Mouse (Mus musculus) limb, embryonic 12.5 days (tissue): ENCODE results near the gene Maml1. TPM values are rescaled to one million over a fixed set of nuclear protein-coding genes. Genes with fewer than 3 reads are reported as not detected.

Experiments used
- ATAC-seq: fragments of 200-750 bp; cut with Nextera tagmentation; 2 replicates; pipeline ENCODE4 v1.8.0; 2017; ENCODE audit warnings: low read depth, moderate TSS enrichment; ENCODE audit not compliant: insufficient number of reproducible peaks, insufficient read depth, low FRiP score, low TSS enrichment
- H3K27ac ChIP-seq: fragments of 300-500 bp; sonication (generic); 2 replicates; pipeline ENCODE4 v1.5.1; 2016; ENCODE audit warnings: mild to moderate bottlenecking, moderate library complexity
- H3K27me3 ChIP-seq: fragments of 300-500 bp; sonication (generic); 2 replicates; pipeline ENCODE4 v1.6.1; 2016; ENCODE audit warnings: mild to moderate bottlenecking, moderate library complexity
- H3K36me3 ChIP-seq: fragments of 300-500 bp; sonication (generic); 2 replicates; pipeline ENCODE4 v1.6.1; 2016; ENCODE audit warnings: mild to moderate bottlenecking, moderate library complexity
- H3K4me1 ChIP-seq: fragments of 300-500 bp; sonication (generic); replicated peaks from 2 replicates; pipeline ENCODE4 v1.6.1; 2016
- H3K4me2 ChIP-seq: fragments of 300-500 bp; sonication (generic); 2 replicates; pipeline ENCODE4 v1.6.1; 2016; ENCODE audit warnings: mild to moderate bottlenecking, moderate library complexity
- H3K4me3 ChIP-seq: fragments of 300-500 bp; sonication (generic); replicated peaks from 2 replicates; pipeline ENCODE4 v1.5.1; 2016; ENCODE audit warnings: mild to moderate bottlenecking
- H3K9ac ChIP-seq: fragments of 300-500 bp; sonication (generic); replicated peaks from 2 replicates; pipeline ENCODE4 v1.6.1; 2016; ENCODE audit warnings: mild to moderate bottlenecking, moderate library complexity
- H3K9me3 ChIP-seq: fragments of 300-500 bp; sonication (generic); 2 replicates; pipeline ENCODE4 v1.6.1; 2016; ENCODE audit warnings: mild to moderate bottlenecking, moderate library complexity
- WGBS: fragments of 180-500 bp; shearing (Covaris S2); methylation state at CpG from one replicate; pipeline ENCODE4 v1.1.7; 2016; 5-methylcytosine and 5-hydroxymethylcytosine counted together
- microRNA-seq: library from miRNA; unstranded; fragments of <30 nt; microRNA quantifications from one replicate; pipeline ENCODE4, GENCODE M21; 2017
- polyA plus RNA-seq: library from polyadenylated mRNA; unstranded; fragments of >200 nt; fragmentation: Nextera tagmentation; extraction: Ambion mirVana; gene quantifications from 2 replicates; pipeline ENCODE4 v1.2.1, GENCODE M21; 2016

Maml1 gene
- polyA plus RNA-seq, 1 experiment from 2014 or later: 10.4 TPM

DNA sequence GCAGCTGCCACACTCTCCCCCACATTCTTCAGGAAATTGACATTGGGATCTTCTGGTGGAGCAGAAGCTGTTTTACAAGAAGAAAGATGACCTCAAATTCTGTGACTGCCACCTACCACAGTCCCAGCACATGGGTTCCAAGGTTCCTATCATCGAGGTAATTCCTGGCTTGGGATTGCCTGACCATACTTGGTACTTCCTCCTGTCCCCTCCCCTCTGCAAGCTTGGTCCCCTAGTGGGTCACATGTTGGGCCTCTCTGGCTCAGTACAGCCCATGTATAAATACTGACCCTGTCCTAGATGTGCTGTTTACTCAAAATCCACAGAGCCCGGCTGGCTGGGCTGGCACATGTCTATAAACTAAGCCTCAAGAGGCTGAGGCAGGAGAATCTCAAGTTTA lies 86.1 kb downstream of the Maml1 start:
- Histone ChIP-seq H3K9ac (no peak overlapping the region), H3K9me3 (no peaks in the 10 kb centered on the region), H3K4me1 (peaks cover 9% of the 10 kb centered on the region), H3K27me3 (no peaks in the 10 kb centered on the region), H3K4me2 (no peak overlapping the region), H3K4me3 (no peak overlapping the region), H3K27ac (no peak overlapping the region), H3K36me3 (peaks cover 70% of the 10 kb centered on the region)
- WGBS: 74% methylated on average over 2 of the region's 2 CpGs
- no peak for ATAC-seq

Small RNA genes within 50 kb of the gene (microRNA-seq; reads per million reads assigned to microRNA genes)
- not detected for gene Mir6919

Other genes with a start within 250 kb of the Maml1 start
- 45.6 and 48.6 TPM in 2 replicates for gene Tbc1d9b, start 160.9 kb downstream of the Maml1 start, polyA plus RNA-seq
- 22.8 and 23.8 TPM in 2 replicates for gene Mrnip, start 117.9 kb downstream of the Maml1 start, polyA plus RNA-seq
- 165 and 167 TPM in 2 replicates for gene Sqstm1, start 81.5 kb downstream of the Maml1 start, polyA plus RNA-seq
- gene Mgat4b, start 81.4 kb downstream of the Maml1 start, polyA plus RNA-seq: 31.2 and 35.2 TPM in 2 replicates
- gene Ltc4s, start 53.7 kb downstream of the Maml1 start, polyA plus RNA-seq: 0.47 and 1.0 TPM in 2 replicates
- 292 and 313 TPM in 2 replicates for gene Canx, start 33.4 kb upstream of the Maml1 start, polyA plus RNA-seq
- 0.44 TPM in 1 of 2 replicates, not detected in the other for gene Cby3, start 62.2 kb upstream of the Maml1 start, polyA plus RNA-seq
- 636 and 669 TPM in 2 replicates for gene Hnrnph1, start 84.7 kb upstream of the Maml1 start, polyA plus RNA-seq
- 28.1 and 32.0 TPM in 2 replicates for gene Rufy1, start 138.8 kb upstream of the Maml1 start, polyA plus RNA-seq